Mouse (Mus musculus): ENCODE data around the gene Gm16429. TPM values are rescaled to one million over a fixed set of nuclear protein-coding genes. Genes with fewer than 3 reads are reported as not detected.
"Not testable (repeated sequence)": the region's sequence is repeated elsewhere in the genome, so short reads cannot be mapped to it uniquely, and the experiment has no call there.

The Gm16429 gene
- not detected in 2 replicates for polyA plus RNA-seq (2015; fragmentation: Nextera tagmentation; extraction: Ambion mirVana)

- H3K4me3 ChIP-seq; H3K9ac ChIP-seq; H3K4me1 ChIP-seq (replicated peaks); H3K9me3 ChIP-seq; H3K27ac ChIP-seq (replicated peaks); H3K4me2 ChIP-seq; ATAC-seq (ENCODE audit: low FRiP score, low read depth); H3K27me3 ChIP-seq; H3K36me3 ChIP-seq: not testable (repeated sequence)
- WGBS: no CpG with 5 or more reads among the region's 1 CpGs
Measured at GRCm38 (mm10) chr5:93928952-93929351, at the start of gene Gm16429. Gm16429 (minus strand) TSS chr5:93929052.

Other genes with a start within 250 kb of the Gm16429 start
- gene Gm7792, start 85.3 kb downstream of the Gm16429 start, polyA plus RNA-seq (2015; fragmentation: Nextera tagmentation; extraction: Ambion mirVana): not detected in 2 replicates
- gene BC061212, start 141.5 kb upstream of the Gm16429 start, polyA plus RNA-seq (2015; fragmentation: Nextera tagmentation; extraction: Ambion mirVana): not detected in 2 replicates
- not detected in 2 replicates for gene Gm6351, start 147.3 kb upstream of the Gm16429 start, polyA plus RNA-seq (2015; fragmentation: Nextera tagmentation; extraction: Ambion mirVana)

Measured in hindbrain, embryonic 15.5 days (tissue).